In genomic region chr6:85961101-85962091, GRCm38 (mm10) we compare ENCODE assay signal across 8 mouse cellular contexts. TPM values are rescaled to one million over a fixed set of nuclear protein-coding genes. Genes with fewer than 3 reads are reported as not detected.
DNase-seq lines count a peak whose midpoint lies in the region; ATAC-seq lines count a peak whose summit lies in the region.

Gene Dusp11 (minus strand): TSS chr6:85961667.

- H3K36me3 ChIP-seq in hindbrain, embryonic 13.5 days: peaks cover 20% of the 10 kb centered on the region

- peak; percentile 95 for DNase-seq in NIH3T3 (ENCODE audit: low read depth)
- DNase-seq in cerebellum, postnatal 10 days: peak; percentile 96 to 97
- DNase-seq in frontal cortex, postnatal 14 days (ENCODE audit: low spot score in 2 of 2): peak; percentile 89 to 91
- DNase-seq in layer of hippocampus, postnatal 25 days (ENCODE audit: extremely low spot score in 1 of 2, low spot score in 1 of 2): peak; percentile 92 to 94
- DNase-seq in lung, postnatal 25 days (ENCODE audit: low spot score): peak; percentile 94
- peak; percentile 95 for DNase-seq in retina, embryonic 14.5 days (ENCODE audit: low spot score)
- peak; percentile 96 for DNase-seq in thymus, postnatal 4 days

- peak within 1 kb of the TSS; percentile 96 for H3K27ac ChIP-seq in hindbrain, embryonic 13.5 days

- peak; percentile 97 for ATAC-seq in hindbrain, embryonic 13.5 days (ENCODE audit: low FRiP score)

- H3K27me3 ChIP-seq in hindbrain, embryonic 13.5 days: no peaks in the 10 kb centered on the region

- peak within 1 kb of the TSS; percentile 77 for H3K4me2 ChIP-seq in hindbrain, embryonic 13.5 days

- H3K9me3 ChIP-seq in hindbrain, embryonic 13.5 days: no peaks in the 10 kb centered on the region

- peak within 1 kb of the TSS; percentile 92 for H3K9ac ChIP-seq in hindbrain, embryonic 13.5 days

- peaks cover 32% of the 10 kb centered on the region for H3K4me1 ChIP-seq in hindbrain, embryonic 13.5 days (replicated peaks)

- WGBS in hindbrain, embryonic 13.5 days: under 1% methylated on average over 70 of the region's 70 CpGs

- peak within 1 kb of the TSS; percentile 84 for H3K4me3 ChIP-seq in hindbrain, embryonic 13.5 days

RNA-seq across cellular contexts. Expression of gene Dusp11, which starts in this region (rescaled TPM):
- polyA plus RNA-seq in hindbrain, embryonic 13.5 days (2015; fragmentation: Nextera tagmentation; extraction: Ambion mirVana): 49.9 and 53.4 TPM in 2 replicates
- total RNA-seq in layer of hippocampus, postnatal 25 days (2021): 10 to 100 TPM; 56.0 to 94.4 TPM

Comparison
In these comparisons a context has a peak if more than half of its experiments do, and no peak if none do; other contexts are left out.
1. Peak in every context shown above with its lines: DNase-seq, ATAC-seq, H3K4me3 ChIP-seq and H3K27ac ChIP-seq.